Mouse (Mus musculus) kidney, adult 18-20 months (tissue): ENCODE data around the gene Spata9.
"Not testable (repeated sequence)": the region's sequence is repeated elsewhere in the genome, so short reads cannot be mapped to it uniquely, and the experiment has no call there.

Experiments used
- DNase-seq: peaks from one replicate; pipeline ENCODE4 v3.0.0; 2021

The Spata9 gene

DNA sequence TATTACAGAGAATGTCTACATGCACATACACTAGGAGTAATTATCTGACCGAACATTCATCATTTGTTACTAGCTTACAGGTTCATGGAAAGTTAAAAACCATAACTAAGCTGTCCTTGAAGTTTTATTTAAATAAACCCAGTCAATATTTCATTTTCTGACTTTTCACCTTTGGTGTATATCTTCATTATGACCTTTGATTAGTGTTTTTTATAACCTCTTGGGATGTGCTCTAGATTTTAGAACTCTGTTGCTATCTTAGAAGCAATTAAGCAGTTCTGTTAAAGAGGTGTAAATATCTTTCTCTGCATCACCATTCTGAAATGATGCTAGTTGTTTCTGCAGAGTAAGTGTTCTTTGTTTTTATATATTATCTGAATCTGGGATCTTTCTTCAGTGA, at the start of gene Spata9:
TSS of gene Spata9 (plus strand) at position 301 of the 400 bp plus-strand sequence.
- no peak for DNase-seq

DNA sequence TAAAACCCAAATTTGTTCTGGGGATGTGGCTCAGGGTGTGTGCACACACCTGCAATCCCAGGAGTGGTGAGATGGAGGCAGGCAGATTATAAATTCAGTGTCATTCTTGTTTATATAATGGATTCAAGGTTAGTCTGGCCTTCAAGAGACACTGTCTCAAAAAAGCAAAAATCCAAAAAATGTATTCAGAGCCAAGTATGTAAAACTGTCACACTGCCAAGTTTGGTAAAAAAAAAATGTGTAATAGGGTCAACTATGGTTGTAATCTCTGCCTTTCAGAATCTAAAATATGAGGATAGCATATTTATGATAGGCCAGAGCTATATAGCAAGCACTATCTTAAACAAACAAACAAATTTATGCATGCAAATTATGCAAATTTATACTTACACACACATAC, 39.0 kb upstream of the Spata9 start:
- DNase-seq: no peak

DNA sequence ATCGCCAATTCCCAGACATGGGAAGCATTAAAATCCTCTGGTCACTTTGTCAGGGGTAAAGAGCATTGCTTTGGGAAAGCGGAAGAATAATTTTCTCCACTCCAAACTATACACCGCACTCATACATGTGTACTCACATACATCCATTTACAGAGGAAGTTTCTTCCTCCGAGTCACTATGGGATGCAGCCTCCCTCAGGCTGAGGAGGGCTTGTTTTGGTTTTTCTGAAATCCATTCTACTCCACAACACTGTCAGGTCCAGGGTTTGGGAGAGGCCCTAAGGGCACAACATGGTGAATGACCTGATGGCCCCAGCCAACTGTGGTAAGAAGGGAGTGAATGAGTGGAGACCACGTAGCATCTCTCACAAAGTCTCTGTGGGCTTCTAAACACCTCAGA, 37.9 kb upstream of the Spata9 start:
- DNase-seq: not testable (repeated sequence)

GRCm38 (mm10) chr13:75930023-75930422, 36.9 kb upstream of the Spata9 start:
- DNase-seq: no peak

DNA sequence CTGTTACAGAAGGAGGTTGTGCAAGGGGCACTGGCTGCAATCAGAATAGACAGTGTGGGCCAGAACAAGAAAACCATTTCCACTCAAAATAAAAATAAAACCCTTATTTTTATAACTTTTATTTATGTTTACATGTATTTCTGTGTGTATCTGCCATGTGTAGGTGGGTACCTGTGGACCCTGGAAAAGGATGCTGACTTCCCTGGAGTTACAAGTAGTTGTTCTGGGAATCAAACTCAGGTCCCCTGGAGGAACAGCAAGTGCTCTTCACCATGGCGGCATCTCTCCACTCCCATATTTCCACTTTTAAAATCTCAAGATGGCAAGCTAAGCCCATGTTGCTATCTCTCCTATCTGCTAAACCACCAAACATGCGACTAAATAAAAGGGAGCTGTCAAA, 36.3 kb upstream of the Spata9 start:
- no peak for DNase-seq

DNA sequence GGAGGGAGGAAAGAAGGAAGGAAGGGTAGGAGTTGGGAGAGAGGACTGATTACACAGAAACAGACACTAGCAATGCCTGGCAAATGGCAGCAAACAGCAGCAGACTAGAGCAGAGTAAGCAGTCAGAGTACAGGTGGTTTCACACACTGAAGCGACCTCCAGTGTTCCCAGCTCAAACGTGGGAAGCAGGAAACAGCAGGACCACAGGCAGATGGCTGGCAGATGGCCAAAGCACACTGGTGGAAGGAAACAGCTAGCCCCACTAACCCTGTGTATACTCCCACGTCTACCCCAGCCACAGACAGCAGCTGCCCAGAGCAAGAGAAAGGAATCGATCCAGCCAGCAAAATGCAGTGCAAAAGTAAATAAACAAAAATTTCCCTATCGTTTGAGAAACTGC, 35.9 kb upstream of the Spata9 start:
- no peak for DNase-seq

GRCm38 (mm10) chr13:75933287-75933686, 33.7 kb upstream of the Spata9 start:
- DNase-seq: no peak

- no peak for DNase-seq
These were observed 28.1 kb upstream of the Spata9 start for GRCm38 (mm10) chr13:75938866-75939265.

DNA sequence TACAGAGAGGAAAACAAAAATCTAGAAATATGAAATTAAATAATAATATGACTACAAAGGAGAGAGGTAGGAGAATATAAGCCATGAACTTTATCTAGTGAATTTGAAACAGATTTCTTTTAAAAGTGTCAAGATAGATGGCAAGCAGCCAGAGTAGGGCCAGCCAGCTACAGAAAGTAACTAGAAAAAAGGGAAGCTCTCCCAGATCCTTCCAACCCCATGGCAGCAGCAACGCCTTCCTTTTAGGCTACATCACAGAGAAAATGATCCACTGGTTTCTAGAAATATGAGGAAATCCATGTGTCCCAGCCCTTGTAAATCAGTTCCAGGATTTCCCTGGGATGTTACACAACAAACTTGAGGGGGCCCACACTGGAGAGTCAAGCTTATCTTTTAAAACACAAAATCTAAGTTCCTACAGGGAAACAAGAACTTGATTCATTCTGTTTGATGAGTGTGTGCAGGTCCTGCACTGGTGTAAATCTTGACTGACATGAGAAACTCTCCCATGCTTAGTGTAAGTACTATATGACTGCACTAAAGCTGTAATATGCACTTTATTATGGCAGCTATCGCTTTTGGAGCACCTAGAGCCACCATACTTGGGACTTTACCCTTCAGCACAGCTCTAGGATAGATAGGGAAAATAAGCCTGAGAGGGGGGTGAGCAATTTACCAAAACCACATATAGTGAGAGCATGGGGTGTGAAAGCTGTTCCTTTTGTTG, 26.0 kb upstream of the Spata9 start:
- DNase-seq: no peak

GRCm38 (mm10) chr13:75941518-75942295, 25.2 kb upstream of the Spata9 start:
- DNase-seq: no peak

- peak; percentile 5 for DNase-seq
These were observed 24.2 kb upstream of the Spata9 start for GRCm38 (mm10) chr13:75942731-75943130.

DNA sequence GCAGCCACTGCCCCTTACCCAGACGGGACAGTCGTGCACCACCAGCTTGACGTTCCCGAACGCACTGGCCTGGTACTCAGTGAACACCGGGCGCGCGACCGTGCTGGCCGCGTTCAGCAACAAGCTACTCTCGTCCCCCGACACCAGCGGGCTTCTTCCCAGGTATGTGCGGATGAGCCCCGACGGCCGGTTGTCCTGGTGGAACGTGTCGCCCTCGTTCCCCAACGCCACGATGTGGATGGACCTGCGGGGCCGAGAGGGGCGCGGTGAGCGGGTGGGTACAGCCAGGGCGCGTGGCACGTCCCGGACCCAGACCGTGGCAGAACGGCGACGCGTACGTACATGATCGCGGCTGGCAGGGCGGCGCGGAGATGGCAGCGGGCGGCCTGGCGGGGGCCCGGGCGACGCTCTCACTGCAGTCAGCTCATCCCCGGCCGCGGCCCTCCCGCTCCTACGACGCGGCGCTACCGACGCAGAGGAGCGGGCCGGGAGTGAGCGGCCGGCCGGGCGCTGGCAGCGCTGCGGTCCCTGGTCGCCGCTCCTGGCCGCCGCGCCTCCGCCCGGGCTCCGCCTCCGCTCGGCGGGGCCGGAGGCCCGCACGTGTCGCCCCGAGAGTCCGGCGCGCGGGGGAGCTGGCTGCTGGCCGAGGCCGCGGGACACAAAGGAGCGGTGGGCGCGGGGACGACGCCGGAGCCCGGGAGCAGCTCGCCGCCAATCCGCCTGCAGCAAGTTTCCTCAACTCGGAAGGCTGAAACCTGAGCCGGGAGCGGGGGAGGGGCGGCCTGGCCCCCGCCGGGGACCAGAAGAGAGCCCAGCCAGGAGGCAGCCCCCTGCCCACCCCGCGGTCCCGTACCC, 23.5 kb upstream of the Spata9 start, which contains the start of gene Rhobtb3:
TSS of gene Rhobtb3 (minus strand) at position 737 of the 855 bp plus-strand sequence.
- DNase-seq: peak; percentile 73

DNA sequence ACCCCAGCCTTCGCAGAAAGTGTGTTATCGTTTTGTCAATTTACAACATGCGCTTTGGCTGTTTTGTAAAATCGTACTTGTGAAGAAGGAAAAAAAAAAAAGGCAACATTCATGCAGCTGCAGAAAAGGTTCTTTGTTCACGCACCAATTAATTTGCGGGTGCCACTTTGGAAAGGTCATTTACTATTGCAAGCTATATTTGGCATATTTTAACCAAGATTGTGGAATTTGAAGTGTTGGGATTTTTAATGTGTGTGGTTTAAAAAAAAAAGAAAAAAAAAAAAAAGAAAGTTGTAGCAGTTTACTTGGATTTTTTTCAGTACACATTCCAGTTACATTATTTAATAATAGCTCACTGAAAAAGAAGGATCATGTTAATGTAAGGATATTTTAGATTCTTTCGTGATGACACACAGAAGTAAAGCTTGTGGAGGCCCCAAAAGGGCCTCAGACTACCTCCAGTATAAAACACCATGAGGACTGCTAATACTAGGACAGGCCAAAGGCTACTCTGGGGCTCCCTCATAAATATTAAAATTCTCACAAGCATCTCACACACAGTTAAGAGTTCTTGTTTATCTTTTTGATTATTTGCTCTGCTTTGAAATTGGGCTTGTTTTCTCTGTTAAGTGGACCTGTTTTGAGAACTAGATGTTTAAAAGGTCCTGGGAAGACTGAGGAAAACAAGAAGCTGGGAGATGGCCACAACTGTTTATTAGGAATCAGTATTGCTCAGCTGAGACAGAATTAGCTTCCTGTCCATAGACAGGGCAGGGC, 22.7 kb upstream of the Spata9 start:
- no peak for DNase-seq

DNA sequence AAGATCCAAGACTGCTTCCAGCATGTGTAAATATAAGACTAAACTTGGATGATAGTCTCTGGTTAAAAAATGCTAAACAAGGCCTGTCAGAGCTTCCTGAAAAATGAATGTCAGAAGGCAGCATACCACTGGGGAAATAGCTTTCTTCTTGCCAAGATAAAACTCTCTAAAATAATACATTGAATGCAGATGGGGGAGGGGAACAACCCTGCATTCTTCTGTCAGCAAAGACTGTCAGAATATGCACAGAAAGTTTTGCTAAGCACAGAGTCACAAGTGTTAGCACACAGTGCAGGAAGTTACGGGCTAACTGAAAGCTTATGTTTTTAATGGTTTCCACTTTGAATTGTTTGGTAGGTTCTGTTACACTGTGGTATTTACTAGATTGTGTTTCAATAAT, 16.7 kb upstream of the Spata9 start:
- DNase-seq: no peak

DNA sequence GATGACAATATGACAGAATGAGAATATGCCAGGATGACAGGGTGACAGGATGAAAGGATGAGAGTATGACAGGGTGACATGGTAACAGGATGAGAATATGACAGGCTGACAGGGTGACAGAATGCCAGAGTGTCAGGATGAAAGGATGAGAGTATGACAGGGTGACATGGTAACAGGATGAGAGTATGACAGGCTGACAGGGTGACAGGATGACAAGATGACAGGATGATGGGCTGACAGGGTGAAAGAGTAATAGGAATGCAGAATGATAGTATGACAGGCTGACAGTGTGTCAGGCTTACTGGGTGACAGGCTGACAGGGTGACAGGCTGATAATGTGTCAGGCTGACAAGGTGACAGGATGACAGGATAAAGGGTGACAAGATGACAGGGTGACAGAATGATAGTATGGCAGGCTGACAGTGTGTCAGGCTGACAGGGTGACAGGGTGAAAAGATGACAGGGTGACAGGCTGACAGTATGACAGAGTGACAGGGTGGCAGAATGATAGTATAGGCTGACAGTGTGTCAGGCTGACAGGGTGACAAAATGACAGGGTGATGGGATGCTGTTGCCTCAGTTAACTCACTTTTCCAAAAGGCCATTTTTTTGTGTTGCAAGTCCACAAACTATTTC, 11.5 kb upstream of the Spata9 start:
- DNase-seq: no peak

GRCm38 (mm10) chr13:75974481-75974880, 7.5 kb downstream of the Spata9 start:
- no peak for DNase-seq

DNA sequence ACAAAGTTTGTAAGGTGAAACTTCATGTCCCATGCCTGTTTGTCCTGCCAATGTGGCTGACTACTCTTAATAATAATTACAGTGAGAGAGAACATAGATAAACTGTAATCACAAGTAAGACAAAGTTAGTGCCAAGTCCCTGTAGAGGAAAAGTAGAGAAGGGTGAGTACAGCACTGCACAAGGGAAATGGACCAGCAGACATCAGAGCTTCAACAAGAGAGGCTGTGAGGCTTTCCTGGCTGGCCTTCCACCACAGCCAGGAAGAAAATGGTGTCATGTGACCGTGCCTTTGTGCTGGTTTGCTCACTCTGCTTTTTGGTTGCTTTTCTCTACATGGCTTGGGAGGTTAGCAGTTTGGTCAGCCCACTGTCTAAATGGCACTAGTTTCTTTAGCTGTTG, 8.7 kb downstream of the Spata9 start:
- no peak for DNase-seq

DNA sequence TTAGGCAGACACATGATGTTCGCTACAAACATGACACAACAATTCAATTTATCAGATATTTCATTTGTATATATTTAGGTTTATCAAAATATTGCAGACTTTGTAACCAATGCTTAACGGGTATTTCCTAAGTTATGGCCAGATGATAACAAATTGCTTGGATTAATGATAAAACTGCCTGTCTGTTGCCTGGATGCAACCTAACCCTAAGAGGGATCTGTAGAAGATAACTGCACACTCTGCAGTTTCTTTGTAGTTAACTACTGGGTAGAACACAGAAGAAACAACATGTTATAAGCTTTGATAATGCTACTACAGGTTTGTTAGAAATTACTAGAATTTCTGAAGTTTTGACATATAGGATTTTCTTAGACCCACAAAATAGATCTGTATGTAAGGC, 9.3 kb downstream of the Spata9 start:
- no peak for DNase-seq

DNA sequence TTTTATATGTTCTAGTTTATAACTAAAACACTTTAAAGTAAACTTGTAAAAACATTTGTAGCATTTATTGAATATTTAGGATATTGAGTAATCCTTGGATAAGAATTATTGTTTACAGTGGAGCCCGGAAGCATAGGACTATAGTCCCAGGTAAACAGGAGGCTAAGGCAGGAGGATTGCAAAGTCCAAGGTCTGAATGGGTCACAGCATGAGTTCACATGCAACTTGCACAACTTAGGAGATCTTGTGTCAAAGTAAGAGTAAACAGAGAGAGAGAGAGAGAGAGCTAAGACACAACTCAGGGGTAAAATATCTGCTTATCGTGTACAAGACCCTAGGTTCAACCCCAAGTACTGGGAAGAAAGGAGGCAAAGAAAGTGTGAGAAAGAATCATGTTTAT, 9.7 kb downstream of the Spata9 start:
- DNase-seq: no peak

GRCm38 (mm10) chr13:75981901-75982300, 15.0 kb downstream of the Spata9 start:
- DNase-seq: no peak

DNA sequence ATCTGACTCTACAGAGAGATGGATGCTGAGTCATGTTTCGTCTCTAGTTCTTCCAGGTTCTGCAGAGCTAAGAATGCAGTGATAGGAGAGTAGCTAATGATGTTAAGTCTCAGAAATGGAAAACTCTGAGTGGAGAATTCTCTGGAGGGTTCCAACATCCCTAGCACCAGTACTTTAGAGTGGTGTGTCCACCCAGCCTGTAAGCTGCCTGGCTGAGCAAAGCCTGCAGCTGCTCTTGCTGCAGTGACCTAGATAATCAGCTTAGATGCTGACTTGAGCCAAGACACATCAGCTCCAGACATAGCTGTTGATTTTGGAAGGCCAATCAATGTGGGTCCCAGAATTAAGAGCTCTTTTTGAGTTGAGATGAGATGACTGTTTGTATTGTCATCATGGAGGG, 21.1 kb downstream of the Spata9 start:
- DNase-seq: no peak
